Mouse (Mus musculus) T-cell, adult 2 months (primary cell): ENCODE measurements around the gene Ethe1.
A peak's percentile ranks its signal among the peaks of the same experiment; 100 is the strongest.

Experiments used
- DNase-seq: peaks from one replicate; pipeline ENCODE4 v3.0.0; 2022; ENCODE audit warnings: low spot score

The Ethe1 gene

GRCm38 (mm10) chr7:24577811-24578210 is 9.5 kb upstream of the Ethe1 start:
- DNase-seq: no peak

- no peak for DNase-seq
Observed at GRCm38 (mm10) chr7:24584876-24585275, 2.5 kb upstream of the Ethe1 start.

- DNase-seq: no peak
Observed at GRCm38 (mm10) chr7:24585995-24586394, 1.3 kb upstream of the Ethe1 start.

- no peak for DNase-seq
Observed at GRCm38 (mm10) chr7:24586828-24587227, 515 bp upstream of the Ethe1 start.

GRCm38 (mm10) chr7:24588336-24588735 is 993 bp downstream of the Ethe1 start:
- DNase-seq: no peak

- no peak for DNase-seq
Observed at GRCm38 (mm10) chr7:24591735-24592134, 4.4 kb downstream of the Ethe1 start.

GRCm38 (mm10) chr7:24592163-24592562 is 4.8 kb downstream of the Ethe1 start:
- DNase-seq: no peak

GRCm38 (mm10) chr7:24592781-24593180 is 5.4 kb downstream of the Ethe1 start:
- DNase-seq: no peak

GRCm38 (mm10) chr7:24593621-24594308 is 6.4 kb downstream of the Ethe1 start:
- peak; percentile 63 for DNase-seq

- no peak for DNase-seq
Observed at GRCm38 (mm10) chr7:24594309-24594803, 7.0 kb downstream of the Ethe1 start.

- DNase-seq: no peak
Observed at GRCm38 (mm10) chr7:24595464-24595863, 8.1 kb downstream of the Ethe1 start.

- no peak for DNase-seq
Observed at GRCm38 (mm10) chr7:24598121-24598520, 10.8 kb downstream of the Ethe1 start.

GRCm38 (mm10) chr7:24599211-24600067 is 12.1 kb downstream of the Ethe1 start:
- DNase-seq: no peak

- DNase-seq: peak; percentile 86
Observed at GRCm38 (mm10) chr7:24600941-24601597, 13.7 kb downstream of the Ethe1 start.

- no peak for DNase-seq
Observed at GRCm38 (mm10) chr7:24605561-24605960, 18.2 kb downstream of the Ethe1 start.

GRCm38 (mm10) chr7:24606046-24606445 is 18.7 kb downstream of the Ethe1 start:
- DNase-seq: no peak

GRCm38 (mm10) chr7:24608017-24608416 is 20.7 kb downstream of the Ethe1 start:
- DNase-seq: peak; percentile 76

- no peak for DNase-seq
Observed at GRCm38 (mm10) chr7:24608561-24608960, 21.2 kb downstream of the Ethe1 start.

GRCm38 (mm10) chr7:24610144-24610878 is 23.0 kb downstream of the Ethe1 start, which contains the start of gene Phldb3:
Phldb3 (plus strand) TSS chr7:24610763.
- DNase-seq: peak; percentile 34

- DNase-seq: peak; percentile 86
Observed at GRCm38 (mm10) chr7:24610879-24611494, 23.6 kb downstream of the Ethe1 start.

GRCm38 (mm10) chr7:24611709-24612108 is 24.4 kb downstream of the Ethe1 start:
- DNase-seq: no peak
